Mouse (Mus musculus) heart, postnatal 0 days (tissue): ENCODE results near the gene Sh3d21.

Source experiments
- CTCF ChIP-seq: IDR thresholded peaks from 2 replicates; pipeline ENCODE4 v1.5.1; 2016; ENCODE audit warnings: antibody characterized with exemption, control low read depth, low read depth
- EP300 ChIP-seq: IDR thresholded peaks from 2 replicates; pipeline ENCODE4 v1.6.1; 2016; ENCODE audit warnings: antibody characterized with exemption, low read depth

GRCm38 (mm10) chr4:126113943-126114342, 49.3 kb downstream of the Sh3d21 start:
- TF ChIP-seq CTCF (peak; percentile 65), EP300 (no peak)
